Mouse (Mus musculus) limb, embryonic 13.5 days (tissue): ENCODE measurements around the gene Rtel1. TPM values are rescaled to one million over a fixed set of nuclear protein-coding genes. Genes with fewer than 3 reads are reported as not detected.

Experiments
- ATAC-seq: fragments of 200-750 bp; cut with Nextera tagmentation; 2 replicates; pipeline ENCODE4 v1.8.0; 2017; ENCODE audit warnings: low read depth, moderate number of reproducible peaks, moderate TSS enrichment; ENCODE audit not compliant: low FRiP score
- H3K27ac ChIP-seq: fragments of 300-500 bp; sonication (generic); 2 replicates; pipeline ENCODE4 v1.5.1; 2015; ENCODE audit warnings: inconsistent platforms, mild to moderate bottlenecking, moderate library complexity
- H3K27me3 ChIP-seq: fragments of 300-500 bp; sonication (generic); 2 replicates; pipeline ENCODE4 v1.6.1; 2015; ENCODE audit warnings: mild to moderate bottlenecking, inconsistent platforms
- H3K36me3 ChIP-seq: fragments of 300-500 bp; sonication (generic); 2 replicates; pipeline ENCODE4 v1.6.1; 2015; ENCODE audit warnings: inconsistent platforms, mild to moderate bottlenecking, moderate library complexity
- H3K4me1 ChIP-seq: fragments of 300-500 bp; sonication (generic); 2 replicates; pipeline ENCODE4 v1.6.1; 2015; ENCODE audit warnings: inconsistent platforms
- H3K4me2 ChIP-seq: fragments of 300-500 bp; sonication (generic); replicated peaks from 2 replicates; pipeline ENCODE4 v1.6.1; 2015; ENCODE audit warnings: inconsistent platforms, mild to moderate bottlenecking, moderate library complexity
- H3K4me3 ChIP-seq: fragments of 300-500 bp; sonication (generic); 2 replicates; pipeline ENCODE4 v1.5.1; 2015; ENCODE audit warnings: moderate library complexity, mild to moderate bottlenecking, inconsistent platforms
- H3K9ac ChIP-seq: fragments of 300-500 bp; sonication (generic); 2 replicates; pipeline ENCODE4 v1.6.1; 2015; ENCODE audit warnings: mild to moderate bottlenecking, inconsistent platforms
- H3K9me3 ChIP-seq: fragments of 300-500 bp; sonication (generic); 2 replicates; pipeline ENCODE4 v1.6.1; 2016; ENCODE audit warnings: inconsistent platforms
- WGBS: fragments of 180-500 bp; shearing (Covaris S2); methylation state at CpG from one replicate; pipeline ENCODE4 v1.1.7; 2015; 5-methylcytosine and 5-hydroxymethylcytosine counted together
- polyA plus RNA-seq: library from polyadenylated mRNA; unstranded; fragments of >200 nt; fragmentation: Nextera tagmentation; extraction: Ambion mirVana; gene quantifications from 2 replicates; pipeline ENCODE4 v1.2.1, GENCODE M21; 2015

Rtel1 gene
- polyA plus RNA-seq, 1 experiment from 2014 or later: 48.8 TPM

GRCm38 (mm10) chr2:181302041-181302440 lies 17.5 kb upstream of the Rtel1 start:
- H3K4me2 ChIP-seq: no peak overlapping the region
- H3K36me3 ChIP-seq: peaks cover 27% of the 10 kb centered on the region
- H3K9ac ChIP-seq: no peak overlapping the region
- H3K27ac ChIP-seq: no peak overlapping the region
- 20% methylated on average over 3 of the region's 3 CpGs for WGBS
- ATAC-seq: no peak
- H3K27me3 ChIP-seq: peaks cover 21% of the 10 kb centered on the region
- H3K4me1 ChIP-seq: 0 out of 2 replicates have a peak, but pooled peaks cover 3% of the 10 kb centered on the region
- H3K9me3 ChIP-seq: 0 out of 2 replicates have a peak, but pooled peaks cover 5% of the 10 kb centered on the region
- H3K4me3 ChIP-seq: no peak overlapping the region

GRCm38 (mm10) chr2:181304944-181305343 lies 14.6 kb upstream of the Rtel1 start:
- H3K27ac ChIP-seq: no peak overlapping the region
- H3K27me3 ChIP-seq: peaks cover 46% of the 10 kb centered on the region
- no peak overlapping the region for H3K9ac ChIP-seq
- ATAC-seq: no peak
- WGBS: 91% methylated on average over 1 of the region's 1 CpGs
- H3K9me3 ChIP-seq: 0 out of 2 replicates have a peak, but pooled peaks cover 5% of the 10 kb centered on the region
- no peak overlapping the region for H3K4me3 ChIP-seq
- peaks cover 23% of the 10 kb centered on the region for H3K36me3 ChIP-seq
- H3K4me1 ChIP-seq: 0 out of 2 replicates have a peak, but pooled peaks cover 7% of the 10 kb centered on the region
- no peak overlapping the region for H3K4me2 ChIP-seq

- peaks cover 65% of the 10 kb centered on the region for H3K27me3 ChIP-seq
- peak overlapping the region; percentile 36 for H3K4me2 ChIP-seq
- 0 out of 2 replicates have a peak, but pooled peaks cover 7% of the 10 kb centered on the region for H3K4me1 ChIP-seq
- H3K27ac ChIP-seq: no peak overlapping the region
- ATAC-seq: no peak
- H3K4me3 ChIP-seq: peak overlapping the region; percentile 14; the same call in 1 of the 2 replicates
- no peaks in the 10 kb centered on the region for H3K36me3 ChIP-seq
- WGBS: 9% methylated on average over 30 of the region's 30 CpGs
- H3K9me3 ChIP-seq: no peaks in the 10 kb centered on the region
- no peak overlapping the region for H3K9ac ChIP-seq
Measured at GRCm38 (mm10) chr2:181307144-181307804, 12.3 kb upstream of the Rtel1 start.

GRCm38 (mm10) chr2:181312435-181312834 lies 7.1 kb upstream of the Rtel1 start:
- Histone ChIP-seq H3K4me3 (no peak overlapping the region), H3K36me3 (no peaks in the 10 kb centered on the region), H3K27me3 (peaks cover 90% of the 10 kb centered on the region), H3K9ac (no peak overlapping the region), H3K4me2 (no peak overlapping the region), H3K4me1 (peaks cover 6% of the 10 kb centered on the region), H3K27ac (no peak overlapping the region), H3K9me3 (no peaks in the 10 kb centered on the region)
- WGBS: 71% methylated on average over 3 of the region's 3 CpGs
- no peak for ATAC-seq

GRCm38 (mm10) chr2:181313006-181313343 lies 6.6 kb upstream of the Rtel1 start:
- Histone ChIP-seq H3K27me3 (peaks cover 85% of the 10 kb centered on the region), H3K36me3 (no peaks in the 10 kb centered on the region), H3K27ac (no peak overlapping the region), H3K4me1 (peaks cover 6% of the 10 kb centered on the region), H3K4me3 (no peak overlapping the region), H3K4me2 (no peak overlapping the region), H3K9ac (no peak overlapping the region), H3K9me3 (no peaks in the 10 kb centered on the region)
- no peak for ATAC-seq
- 8% methylated on average over 5 of the region's 5 CpGs for WGBS

GRCm38 (mm10) chr2:181313344-181314079 lies 6.0 kb upstream of the Rtel1 start:
- peak overlapping the region; percentile 15 for H3K4me3 ChIP-seq
- WGBS: 3% methylated on average over 35 of the region's 35 CpGs
- ATAC-seq: peak; percentile 51; the same call in 1 of the 2 replicates
- no peak overlapping the region for H3K9ac ChIP-seq
- peak overlapping the region; percentile 35; the same call in 1 of the 2 replicates for H3K4me2 ChIP-seq
- no peak overlapping the region for H3K27ac ChIP-seq
- peaks cover 6% of the 10 kb centered on the region for H3K4me1 ChIP-seq
- no peaks in the 10 kb centered on the region for H3K36me3 ChIP-seq
- H3K27me3 ChIP-seq: peaks cover 80% of the 10 kb centered on the region
- H3K9me3 ChIP-seq: no peaks in the 10 kb centered on the region

GRCm38 (mm10) chr2:181314080-181314810 lies 5.3 kb upstream of the Rtel1 start, which contains the start of gene Stmn3:
Gene Stmn3, minus strand, starts transcription at chr2:181314500.
- no peak within 1 kb of the TSS for H3K9ac ChIP-seq
- peaks cover 77% of the 10 kb centered on the region for H3K27me3 ChIP-seq
- H3K4me3 ChIP-seq: peak within 1 kb of the TSS; percentile 15
- peak; percentile 59; the same call in 1 of the 2 replicates for ATAC-seq
- peak within 1 kb of the TSS; percentile 35; the same call in 1 of the 2 replicates for H3K4me2 ChIP-seq
- H3K36me3 ChIP-seq: no peaks in the 10 kb centered on the region
- H3K27ac ChIP-seq: no peak within 1 kb of the TSS
- H3K4me1 ChIP-seq: peaks cover 6% of the 10 kb centered on the region
- no peaks in the 10 kb centered on the region for H3K9me3 ChIP-seq
- 5% methylated on average over 23 of the region's 23 CpGs for WGBS

- WGBS: 10% methylated on average over 7 of the region's 7 CpGs
- Histone ChIP-seq H3K4me2 (peak overlapping the region; percentile 77), H3K4me3 (peak overlapping the region; percentile 56), H3K27ac (no peak overlapping the region), H3K9me3 (no peaks in the 10 kb centered on the region), H3K27me3 (peaks cover 26% of the 10 kb centered on the region), H3K36me3 (peaks cover 33% of the 10 kb centered on the region), H3K9ac (peak overlapping the region; percentile 71), H3K4me1 (peaks cover 11% of the 10 kb centered on the region)
- no peak for ATAC-seq
Measured at GRCm38 (mm10) chr2:181320103-181320499, 562 bp downstream of the Rtel1 start.

- WGBS: 84% methylated on average over 5 of the region's 5 CpGs
Measured at GRCm38 (mm10) chr2:181322136-181322535, 2.6 kb downstream of the Rtel1 start.

GRCm38 (mm10) chr2:181326098-181326497 lies 6.6 kb downstream of the Rtel1 start:
- no peak overlapping the region for H3K9ac ChIP-seq
- H3K9me3 ChIP-seq: no peaks in the 10 kb centered on the region
- ATAC-seq: no peak
- no peaks in the 10 kb centered on the region for H3K27me3 ChIP-seq
- H3K4me1 ChIP-seq: no peaks in the 10 kb centered on the region
- H3K4me2 ChIP-seq: no peak overlapping the region
- peaks cover 90% of the 10 kb centered on the region for H3K36me3 ChIP-seq
- WGBS: 94% methylated on average over 2 of the region's 2 CpGs
- no peak overlapping the region for H3K27ac ChIP-seq
- no peak overlapping the region for H3K4me3 ChIP-seq

More at GRCm38 (mm10) chr2:181322136-181322535, 2.6 kb downstream of the Rtel1 start:
- Histone ChIP-seq H3K4me1 (peaks cover 11% of the 10 kb centered on the region), H3K36me3 (peaks cover 51% of the 10 kb centered on the region), H3K27ac (no peak overlapping the region), H3K4me3 (no peak overlapping the region), H3K9me3 (no peaks in the 10 kb centered on the region), H3K4me2 (no peak overlapping the region), H3K27me3 (peaks cover 7% of the 10 kb centered on the region; the same call in 1 of the 2 replicates), H3K9ac (no peak overlapping the region; the same call in 1 of the 2 replicates)
- no peak for ATAC-seq

- peaks cover 85% of the 10 kb centered on the region for H3K36me3 ChIP-seq
- no peak overlapping the region for H3K4me3 ChIP-seq
- H3K9me3 ChIP-seq: no peaks in the 10 kb centered on the region
- ATAC-seq: no peak
- no peak overlapping the region for H3K27ac ChIP-seq
- no peaks in the 10 kb centered on the region for H3K4me1 ChIP-seq
- no peak overlapping the region for H3K9ac ChIP-seq
- H3K4me2 ChIP-seq: no peak overlapping the region
- H3K27me3 ChIP-seq: no peaks in the 10 kb centered on the region
Measured at GRCm38 (mm10) chr2:181332542-181332941, 13.0 kb downstream of the Rtel1 start.

GRCm38 (mm10) chr2:181334023-181334422 lies 14.5 kb downstream of the Rtel1 start:
- Histone ChIP-seq H3K4me3 (no peak overlapping the region), H3K4me1 (no peaks in the 10 kb centered on the region), H3K4me2 (no peak overlapping the region), H3K36me3 (peaks cover 83% of the 10 kb centered on the region), H3K27me3 (no peaks in the 10 kb centered on the region), H3K9me3 (no peaks in the 10 kb centered on the region), H3K9ac (no peak overlapping the region), H3K27ac (no peak overlapping the region)
- WGBS: 61% methylated on average over 3 of the region's 3 CpGs
- no peak for ATAC-seq
